Mouse (Mus musculus) midbrain, embryonic 10.5 days (tissue): ENCODE results near the gene Rnf168. TPM values are rescaled to one million over a fixed set of nuclear protein-coding genes. Genes with fewer than 3 reads are reported as not detected.
"Not testable (repeated sequence)": the region's sequence is repeated elsewhere in the genome, so short reads cannot be mapped to it uniquely, and the experiment has no call there.

ENCODE experiments used
- DNase-seq: peaks from one replicate; pipeline ENCODE4 v3.0.0-alpha.2; 2017; ENCODE audit warnings: low spot score
- H3K27ac ChIP-seq: fragments of 300-500 bp; sonication (generic); replicated peaks from 2 replicates; pipeline ENCODE4 v1.5.1; 2016; ENCODE audit warnings: mild to moderate bottlenecking
- H3K27me3 ChIP-seq: fragments of 300-500 bp; sonication (generic); 2 replicates; pipeline ENCODE4 v1.6.1; 2016; ENCODE audit warnings: low read depth, mild to moderate bottlenecking; ENCODE audit not compliant: poor library complexity, severe bottlenecking
- H3K36me3 ChIP-seq: fragments of 300-500 bp; sonication (generic); 2 replicates; pipeline ENCODE4 v1.6.1; 2016; ENCODE audit warnings: mild to moderate bottlenecking, moderate library complexity
- H3K4me1 ChIP-seq: fragments of 300-500 bp; sonication (generic); 2 replicates; pipeline ENCODE4 v1.6.1; 2016
- H3K4me3 ChIP-seq: fragments of 300-500 bp; sonication (generic); 2 replicates; pipeline ENCODE4 v1.5.1; 2016; ENCODE audit warnings: mild to moderate bottlenecking, moderate library complexity
- H3K9me3 ChIP-seq: fragments of 300-500 bp; sonication (generic); replicated peaks from 2 replicates; pipeline ENCODE4 v1.6.1; 2016; ENCODE audit warnings: mild to moderate bottlenecking
- WGBS: fragments of 180-500 bp; shearing (Covaris S2); methylation state at CpG from one replicate; pipeline ENCODE4 v1.1.7; 2016; 5-methylcytosine and 5-hydroxymethylcytosine counted together
- polyA plus RNA-seq: library from polyadenylated mRNA; unstranded; fragments of >200 nt; fragmentation: Nextera tagmentation; extraction: Ambion mirVana; gene quantifications from 2 replicates; pipeline ENCODE4 v1.2.1, GENCODE M21; 2016

The Rnf168 gene
- polyA plus RNA-seq, 1 experiment from 2014 or later = 35.2 TPM

GRCm38 (mm10) chr16:32278396-32278795, 1.1 kb downstream of the Rnf168 start:
- peak overlapping the region; percentile 97 for H3K27ac ChIP-seq
- WGBS = 73% methylated on average over 7 of the region's 7 CpGs

DNA sequence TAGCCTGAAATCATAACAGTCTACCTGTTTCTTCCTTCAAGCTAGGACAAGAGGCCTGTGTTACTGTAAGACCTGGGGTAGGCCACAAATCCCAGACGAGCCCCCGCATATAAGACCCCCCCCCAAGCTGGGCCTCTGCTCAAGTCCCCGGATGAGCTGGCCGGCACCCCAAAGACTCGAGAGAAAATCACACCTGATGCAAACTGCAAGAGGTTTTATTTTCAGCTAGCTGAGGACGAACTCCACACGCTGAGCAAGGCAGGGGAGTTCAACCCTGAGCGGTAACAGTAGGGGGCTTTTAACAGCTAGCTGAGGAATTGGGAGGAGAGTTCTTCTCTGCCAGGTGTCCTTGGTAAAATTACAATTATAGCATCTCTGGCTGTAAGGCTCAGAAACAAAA, 3.0 kb downstream of the Rnf168 start:
- Histone ChIP-seq H3K4me1 (peaks cover 34% of the 10 kb centered on the region), H3K4me3 (peak overlapping the region; percentile 93), H3K27ac (no peak overlapping the region), H3K27me3 (no peaks in the 10 kb centered on the region), H3K9me3 (peaks cover 10% of the 10 kb centered on the region), H3K36me3 (peaks cover 62% of the 10 kb centered on the region)
- WGBS = 94% methylated on average over 8 of the region's 8 CpGs
- no peak for DNase-seq

More at GRCm38 (mm10) chr16:32278396-32278795, 1.1 kb downstream of the Rnf168 start:
- peaks cover 43% of the 10 kb centered on the region for H3K36me3 ChIP-seq
- peaks cover 34% of the 10 kb centered on the region for H3K4me1 ChIP-seq
- peaks cover 10% of the 10 kb centered on the region for H3K9me3 ChIP-seq
- DNase-seq = no peak
- H3K27me3 ChIP-seq = no peaks in the 10 kb centered on the region
- H3K4me3 ChIP-seq = peak overlapping the region; percentile 93

DNA sequence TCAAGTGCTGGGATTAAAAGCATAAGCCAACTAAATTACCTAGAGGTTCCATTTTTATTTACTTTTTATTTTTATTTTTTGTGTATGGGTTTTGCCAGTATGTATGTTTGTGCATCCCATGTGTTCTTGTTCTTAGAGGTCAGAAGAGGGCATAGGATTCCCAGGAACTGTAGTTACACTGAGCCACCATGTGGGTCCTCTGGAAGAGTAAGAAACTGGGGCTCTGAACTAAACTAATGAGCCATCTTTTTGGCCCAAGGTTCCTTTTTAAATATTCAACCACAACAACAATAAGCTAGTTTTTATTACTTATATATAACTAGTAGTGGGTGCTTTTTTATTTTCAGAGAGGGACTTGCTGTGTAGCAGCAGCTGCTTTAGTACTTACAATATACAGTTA, 5.3 kb downstream of the Rnf168 start:
- Histone ChIP-seq H3K4me3 (no peak overlapping the region), H3K27me3 (no peaks in the 10 kb centered on the region), H3K36me3 (peaks cover 86% of the 10 kb centered on the region), H3K27ac (no peak overlapping the region), H3K9me3 (peaks cover 10% of the 10 kb centered on the region), H3K4me1 (peaks cover 28% of the 10 kb centered on the region)
- no peak for DNase-seq

GRCm38 (mm10) chr16:32291821-32292220, 14.6 kb downstream of the Rnf168 start:
- Histone ChIP-seq H3K9me3 (no peaks in the 10 kb centered on the region), H3K27ac (no peak overlapping the region), H3K36me3 (peaks cover 68% of the 10 kb centered on the region), H3K4me3 (no peak overlapping the region), H3K4me1 (no peaks in the 10 kb centered on the region), H3K27me3 (no peaks in the 10 kb centered on the region)
- no peak for DNase-seq
- 96% methylated on average over 4 of the region's 4 CpGs for WGBS

DNA sequence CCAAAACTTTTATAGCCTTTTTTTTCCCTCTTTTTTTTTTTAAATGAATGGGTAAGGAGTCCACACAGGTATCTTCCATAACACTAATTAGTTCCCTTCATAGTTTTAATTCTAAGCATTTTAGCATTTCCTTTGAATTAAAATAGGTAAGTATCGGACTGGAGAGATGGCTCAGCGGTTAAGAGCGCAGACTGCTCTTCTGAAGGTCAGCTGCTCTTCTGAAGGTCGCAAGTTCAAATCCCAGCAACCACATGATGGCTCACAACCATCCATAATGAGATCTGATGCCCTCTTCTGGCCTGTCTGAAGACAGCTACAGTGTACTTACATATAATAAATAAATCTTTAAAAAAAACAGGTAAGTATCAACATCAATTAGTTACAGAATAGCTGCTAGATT, 22.4 kb downstream of the Rnf168 start:
- peaks cover 64% of the 10 kb centered on the region for H3K36me3 ChIP-seq
- H3K27ac ChIP-seq, H3K27me3 ChIP-seq, H3K9me3 ChIP-seq, H3K4me1 ChIP-seq, H3K4me3 ChIP-seq, DNase-seq: not testable (repeated sequence)
- 96% methylated on average over 4 of the region's 4 CpGs for WGBS

DNA sequence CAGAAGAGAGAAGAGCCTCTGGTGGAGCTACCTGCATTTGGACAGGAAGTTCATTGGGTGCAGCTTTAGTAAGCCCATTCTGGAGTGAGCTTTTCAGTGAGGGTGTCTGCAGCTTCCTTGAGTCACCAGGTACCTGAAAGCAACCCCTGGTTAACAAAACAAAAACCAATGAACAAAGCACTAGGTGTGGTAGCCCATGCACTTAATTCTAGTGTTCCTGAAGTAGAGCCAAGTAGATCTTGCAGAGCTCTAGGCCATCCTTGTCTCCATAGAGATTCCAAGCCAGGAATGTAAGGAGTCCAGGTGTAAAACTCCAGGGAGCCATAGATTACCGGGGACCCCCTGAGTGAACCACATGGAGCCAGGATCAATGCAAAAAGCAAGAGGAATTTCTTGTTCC, 25.8 kb downstream of the Rnf168 start:
- Histone ChIP-seq H3K36me3 (peaks cover 38% of the 10 kb centered on the region), H3K27me3 (no peaks in the 10 kb centered on the region), H3K9me3 (no peaks in the 10 kb centered on the region), H3K4me1 (no peaks in the 10 kb centered on the region), H3K27ac (no peak overlapping the region), H3K4me3 (no peak overlapping the region)
- 42% methylated on average over 1 of the region's 1 CpGs for WGBS
- no peak for DNase-seq

DNA sequence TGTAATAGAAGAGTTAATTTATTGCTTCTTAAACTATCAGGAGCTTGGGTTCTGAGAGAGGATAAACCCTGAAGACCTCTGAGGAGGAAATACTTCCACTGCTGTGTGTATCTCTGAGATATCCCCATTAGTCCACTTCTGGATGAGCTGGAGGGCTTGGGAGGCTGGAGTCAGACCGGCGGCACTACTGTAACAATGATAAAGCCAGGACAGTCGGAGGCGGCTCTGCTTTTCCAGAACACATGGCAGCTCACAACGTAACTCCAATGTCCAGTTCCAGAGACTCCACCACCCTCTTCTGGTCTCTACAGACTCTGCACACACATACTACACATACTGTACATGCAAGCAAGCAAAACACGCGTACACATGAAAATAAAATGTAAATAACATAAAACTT, 26.6 kb downstream of the Rnf168 start:
- 91% methylated on average over 7 of the region's 7 CpGs for WGBS
- Histone ChIP-seq H3K4me1 (no peaks in the 10 kb centered on the region), H3K36me3 (peaks cover 30% of the 10 kb centered on the region), H3K4me3 (no peak overlapping the region), H3K9me3 (no peaks in the 10 kb centered on the region), H3K27me3 (no peaks in the 10 kb centered on the region), H3K27ac (no peak overlapping the region)
- no peak for DNase-seq

- no peaks in the 10 kb centered on the region for H3K36me3 ChIP-seq
- no peaks in the 10 kb centered on the region for H3K27me3 ChIP-seq
- DNase-seq = no peak
- H3K4me1 ChIP-seq = peaks cover 12% of the 10 kb centered on the region
- H3K27ac ChIP-seq = no peak overlapping the region
- H3K9me3 ChIP-seq = no peaks in the 10 kb centered on the region
- WGBS = 87% methylated on average over 4 of the region's 4 CpGs
- H3K4me3 ChIP-seq = no peak overlapping the region
These were observed 34.7 kb downstream of the Rnf168 start for GRCm38 (mm10) chr16:32311970-32312369.

DNA sequence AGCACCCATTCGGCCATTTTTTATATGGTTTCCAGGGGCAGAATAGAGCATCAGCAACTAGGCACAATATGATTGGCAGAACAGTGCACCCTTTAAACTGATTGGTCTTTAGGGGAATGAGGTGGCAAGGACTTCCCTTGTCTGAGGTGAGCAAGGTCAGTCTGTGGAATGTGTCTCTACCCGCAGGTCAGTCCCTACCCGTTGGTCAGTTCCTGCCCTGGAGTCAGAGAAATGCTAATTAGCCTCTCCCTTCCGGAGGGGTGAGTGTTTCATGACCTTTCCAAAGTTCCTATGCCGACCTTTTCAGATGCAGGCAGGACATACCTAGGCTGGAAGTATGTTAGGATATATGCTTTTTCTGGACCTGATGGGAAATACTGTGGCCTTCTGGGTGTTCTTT, 35.1 kb downstream of the Rnf168 start:
- H3K4me1 ChIP-seq = peaks cover 12% of the 10 kb centered on the region
- WGBS = 59% methylated on average over 5 of the region's 5 CpGs

DNA sequence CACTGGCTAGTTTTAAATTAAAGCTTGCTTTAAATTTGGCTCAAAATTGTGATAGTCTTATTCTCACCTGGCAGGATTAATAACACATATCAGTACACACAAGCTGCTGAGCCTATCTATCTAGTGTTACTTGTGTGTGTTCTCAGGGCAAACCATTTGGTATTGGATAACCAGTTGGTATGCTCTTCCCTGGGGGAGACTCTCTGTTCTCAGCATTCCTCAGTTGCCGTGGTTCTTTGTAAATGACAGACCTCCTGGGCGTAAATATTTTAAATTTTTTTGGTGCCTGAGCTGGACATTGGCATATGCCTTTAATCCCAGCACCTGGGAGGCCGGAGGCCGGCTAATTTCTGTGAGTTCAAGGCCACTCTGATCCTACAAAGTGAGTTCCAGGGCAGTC, 35.6 kb downstream of the Rnf168 start:
- 72% methylated on average over 4 of the region's 4 CpGs for WGBS
- H3K9me3 ChIP-seq = no peaks in the 10 kb centered on the region
- H3K4me1 ChIP-seq = peaks cover 12% of the 10 kb centered on the region
- no peak overlapping the region for H3K27ac ChIP-seq
- no peaks in the 10 kb centered on the region for H3K36me3 ChIP-seq
- no peak for DNase-seq
- no peak overlapping the region for H3K4me3 ChIP-seq
- H3K27me3 ChIP-seq = no peaks in the 10 kb centered on the region

More for the DNA sequence above, 35.1 kb downstream of the Rnf168 start:
- H3K4me3 ChIP-seq = no peak overlapping the region
- H3K9me3 ChIP-seq = no peaks in the 10 kb centered on the region
- no peak for DNase-seq
- no peaks in the 10 kb centered on the region for H3K36me3 ChIP-seq
- H3K27me3 ChIP-seq = no peaks in the 10 kb centered on the region
- H3K27ac ChIP-seq = no peak overlapping the region

GRCm38 (mm10) chr16:32316601-32317000, 39.3 kb downstream of the Rnf168 start:
- DNase-seq = no peak
- Histone ChIP-seq H3K36me3 (no peaks in the 10 kb centered on the region), H3K27ac (no peak overlapping the region), H3K27me3 (no peaks in the 10 kb centered on the region), H3K4me3 (no peak overlapping the region), H3K9me3 (no peaks in the 10 kb centered on the region), H3K4me1 (peaks cover 12% of the 10 kb centered on the region)
- WGBS = 91% methylated on average over 2 of the region's 2 CpGs

DNA sequence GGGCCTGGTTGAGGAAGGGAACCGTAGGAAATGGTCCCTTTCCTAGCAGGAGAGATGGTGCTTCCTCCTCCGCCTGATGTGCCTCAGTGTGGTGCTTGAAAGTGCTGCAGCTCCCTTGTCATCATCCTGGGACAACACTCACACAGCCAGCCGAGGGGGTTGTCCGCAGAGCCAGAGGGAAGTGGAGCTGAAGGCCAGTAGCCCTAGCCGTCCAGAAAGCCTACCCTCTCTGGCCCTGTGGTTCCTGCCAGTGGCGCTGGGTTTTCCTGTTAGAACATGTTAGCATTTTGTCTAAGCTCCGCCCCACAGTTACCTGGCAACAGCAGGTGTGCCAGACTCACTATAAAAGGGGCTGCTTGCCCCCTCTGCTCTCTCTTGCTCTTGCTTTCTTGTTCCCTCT, 46.7 kb downstream of the Rnf168 start:
- H3K27ac ChIP-seq = no peak overlapping the region
- no peak for DNase-seq
- H3K4me3 ChIP-seq = no peak overlapping the region
- H3K4me1 ChIP-seq = no peaks in the 10 kb centered on the region
- no peaks in the 10 kb centered on the region for H3K36me3 ChIP-seq
- no peaks in the 10 kb centered on the region for H3K9me3 ChIP-seq
- 34% methylated on average over 7 of the region's 7 CpGs for WGBS
- H3K27me3 ChIP-seq = no peaks in the 10 kb centered on the region

GRCm38 (mm10) chr16:32330876-32331670, 53.8 kb downstream of the Rnf168 start:
- Histone ChIP-seq H3K9me3 (no peaks in the 10 kb centered on the region), H3K4me3 (peak overlapping the region; percentile 97), H3K27ac (peak overlapping the region; percentile 99), H3K4me1 (peaks cover 23% of the 10 kb centered on the region), H3K36me3 (no peaks in the 10 kb centered on the region), H3K27me3 (no peaks in the 10 kb centered on the region)
- WGBS = 67% methylated on average over 9 of the region's 9 CpGs
- DNase-seq = no peak
